Mouse (Mus musculus) limb, embryonic 13.5 days (tissue): Measurements from ENCODE around the gene Olfr813. TPM values are rescaled to one million over a fixed set of nuclear protein-coding genes. Genes with fewer than 3 reads are reported as not detected.
"Not testable (repeated sequence)": the region's sequence is repeated elsewhere in the genome, so short reads cannot be mapped to it uniquely, and the experiment has no call there.

ENCODE experiments used
- ATAC-seq: fragments of 200-750 bp; cut with Nextera tagmentation; 2 replicates; pipeline ENCODE4 v1.8.0; 2017; ENCODE audit warnings: low read depth, moderate number of reproducible peaks, moderate TSS enrichment; ENCODE audit not compliant: low FRiP score
- H3K27ac ChIP-seq: fragments of 300-500 bp; sonication (generic); 2 replicates; pipeline ENCODE4 v1.5.1; 2015; ENCODE audit warnings: inconsistent platforms, mild to moderate bottlenecking, moderate library complexity
- H3K27me3 ChIP-seq: fragments of 300-500 bp; sonication (generic); 2 replicates; pipeline ENCODE4 v1.6.1; 2015; ENCODE audit warnings: mild to moderate bottlenecking, inconsistent platforms
- H3K36me3 ChIP-seq: fragments of 300-500 bp; sonication (generic); 2 replicates; pipeline ENCODE4 v1.6.1; 2015; ENCODE audit warnings: inconsistent platforms, mild to moderate bottlenecking, moderate library complexity
- H3K4me1 ChIP-seq: fragments of 300-500 bp; sonication (generic); 2 replicates; pipeline ENCODE4 v1.6.1; 2015; ENCODE audit warnings: inconsistent platforms
- H3K4me2 ChIP-seq: fragments of 300-500 bp; sonication (generic); replicated peaks from 2 replicates; pipeline ENCODE4 v1.6.1; 2015; ENCODE audit warnings: inconsistent platforms, mild to moderate bottlenecking, moderate library complexity
- H3K4me3 ChIP-seq: fragments of 300-500 bp; sonication (generic); 2 replicates; pipeline ENCODE4 v1.5.1; 2015; ENCODE audit warnings: moderate library complexity, mild to moderate bottlenecking, inconsistent platforms
- H3K9ac ChIP-seq: fragments of 300-500 bp; sonication (generic); 2 replicates; pipeline ENCODE4 v1.6.1; 2015; ENCODE audit warnings: mild to moderate bottlenecking, inconsistent platforms
- H3K9me3 ChIP-seq: fragments of 300-500 bp; sonication (generic); 2 replicates; pipeline ENCODE4 v1.6.1; 2016; ENCODE audit warnings: inconsistent platforms
- WGBS: fragments of 180-500 bp; shearing (Covaris S2); methylation state at CpG from one replicate; pipeline ENCODE4 v1.1.7; 2015; 5-methylcytosine and 5-hydroxymethylcytosine counted together
- polyA plus RNA-seq: library from polyadenylated mRNA; unstranded; fragments of >200 nt; fragmentation: Nextera tagmentation; extraction: Ambion mirVana; gene quantifications from 2 replicates; pipeline ENCODE4 v1.2.1, GENCODE M21; 2015

Gene Olfr813
- not detected in 2 replicates for polyA plus RNA-seq

GRCm38 (mm10) chr10:129855067-129855466 is at the start of gene Olfr813:
Olfr813 (plus strand) TSS chr10:129855367.
- H3K27me3 ChIP-seq: no peaks in the 10 kb centered on the region
- no peak within 1 kb of the TSS for H3K27ac ChIP-seq
- H3K4me3 ChIP-seq: no peak within 1 kb of the TSS
- H3K9me3 ChIP-seq: no peaks in the 10 kb centered on the region
- H3K4me2 ChIP-seq: no peak within 1 kb of the TSS
- no peaks in the 10 kb centered on the region for H3K4me1 ChIP-seq
- H3K36me3 ChIP-seq: no peaks in the 10 kb centered on the region
- no peak for ATAC-seq
- no peak within 1 kb of the TSS for H3K9ac ChIP-seq

- 57% methylated on average over 1 of the region's 1 CpGs for WGBS
- no peak for ATAC-seq
- Histone ChIP-seq H3K36me3 (no peaks in the 10 kb centered on the region), H3K4me1 (no peaks in the 10 kb centered on the region), H3K27ac (no peak within 1 kb of the TSS), H3K4me2 (no peak within 1 kb of the TSS), H3K27me3 (no peaks in the 10 kb centered on the region), H3K9me3 (no peaks in the 10 kb centered on the region), H3K9ac (no peak within 1 kb of the TSS), H3K4me3 (no peak within 1 kb of the TSS)
Measured at GRCm38 (mm10) chr10:129845994-129846393, 9.2 kb upstream of the Olfr813 start, which contains the start of gene Olfr812. Olfr812 (minus strand) TSS chr10:129846094.

GRCm38 (mm10) chr10:129847343-129847742 is 7.8 kb upstream of the Olfr813 start:
- WGBS: 87% methylated on average over 1 of the region's 1 CpGs

GRCm38 (mm10) chr10:129879751-129880150 is 24.6 kb downstream of the Olfr813 start, which contains the start of gene Olfr814:
Olfr814 (minus strand) TSS chr10:129879851.
- not testable (repeated sequence) for ATAC-seq, H3K9ac ChIP-seq, H3K4me3 ChIP-seq, H3K4me1 ChIP-seq, H3K4me2 ChIP-seq, H3K27me3 ChIP-seq, H3K36me3 ChIP-seq, H3K9me3 ChIP-seq, H3K27ac ChIP-seq
- WGBS: 45% methylated on average over 1 of the region's 1 CpGs

More at GRCm38 (mm10) chr10:129847343-129847742, 7.8 kb upstream of the Olfr813 start:
- no peak overlapping the region for H3K4me2 ChIP-seq
- H3K4me3 ChIP-seq: no peak overlapping the region
- H3K36me3 ChIP-seq: no peaks in the 10 kb centered on the region
- H3K9ac ChIP-seq: no peak overlapping the region
- no peaks in the 10 kb centered on the region for H3K9me3 ChIP-seq
- ATAC-seq: no peak
- no peak overlapping the region for H3K27ac ChIP-seq
- no peaks in the 10 kb centered on the region for H3K4me1 ChIP-seq
- no peaks in the 10 kb centered on the region for H3K27me3 ChIP-seq

- H3K4me2 ChIP-seq, H3K9ac ChIP-seq, H3K27ac ChIP-seq, H3K27me3 ChIP-seq, H3K4me3 ChIP-seq, H3K9me3 ChIP-seq, H3K36me3 ChIP-seq, ATAC-seq, H3K4me1 ChIP-seq: not testable (repeated sequence)
- WGBS: 65% methylated on average over 6 of the region's 6 CpGs
Measured at GRCm38 (mm10) chr10:129885496-129885895, 30.3 kb downstream of the Olfr813 start.

GRCm38 (mm10) chr10:129885934-129886333 is 30.8 kb downstream of the Olfr813 start:
- 89% methylated on average over 7 of the region's 7 CpGs for WGBS
- Histone ChIP-seq H3K9me3 (no peaks in the 10 kb centered on the region), H3K9ac (no peak overlapping the region), H3K4me2 (no peak overlapping the region), H3K27ac (no peak overlapping the region), H3K4me1 (no peaks in the 10 kb centered on the region), H3K27me3 (no peaks in the 10 kb centered on the region), H3K36me3 (no peaks in the 10 kb centered on the region), H3K4me3 (no peak overlapping the region)
- ATAC-seq: no peak

- WGBS: 50% methylated on average over 1 of the region's 1 CpGs
- H3K27me3 ChIP-seq, H3K9me3 ChIP-seq, ATAC-seq, H3K9ac ChIP-seq, H3K4me3 ChIP-seq, H3K36me3 ChIP-seq, H3K27ac ChIP-seq, H3K4me1 ChIP-seq, H3K4me2 ChIP-seq: not testable (repeated sequence)
Measured at GRCm38 (mm10) chr10:129905767-129906166, 50.6 kb downstream of the Olfr813 start, which contains the start of gene Olfr815. Olfr815 (minus strand) TSS chr10:129905867.

Other genes starting within 250 kb of the Olfr813 start
- not detected in 2 replicates for gene Olfr796, start 242.8 kb upstream of the Olfr813 start, polyA plus RNA-seq
- not detected in 2 replicates for gene Olfr798, start 227.4 kb upstream of the Olfr813 start, polyA plus RNA-seq
- gene Olfr799, start 217.9 kb upstream of the Olfr813 start, polyA plus RNA-seq: not detected in 2 replicates
- gene Olfr800, start 197.7 kb upstream of the Olfr813 start, polyA plus RNA-seq: not detected in 2 replicates
- gene Olfr801, start 181.5 kb upstream of the Olfr813 start, polyA plus RNA-seq: not detected in 2 replicates
- gene Olfr802, start 167.2 kb upstream of the Olfr813 start, polyA plus RNA-seq: not detected in 2 replicates
- not detected in 2 replicates for gene Olfr803, start 161.1 kb upstream of the Olfr813 start, polyA plus RNA-seq
- not detected in 2 replicates for gene Olfr804, start 152.2 kb upstream of the Olfr813 start, polyA plus RNA-seq
- not detected in 2 replicates for gene Olfr805, start 126.0 kb upstream of the Olfr813 start, polyA plus RNA-seq
- not detected in 2 replicates for gene Olfr806, start 113.4 kb upstream of the Olfr813 start, polyA plus RNA-seq
- gene Olfr807, start 97.6 kb upstream of the Olfr813 start, polyA plus RNA-seq: not detected in 2 replicates
- gene Olfr808, start 89.9 kb upstream of the Olfr813 start, polyA plus RNA-seq: not detected in 2 replicates
- gene Olfr809, start 80.7 kb upstream of the Olfr813 start, polyA plus RNA-seq: not detected in 2 replicates
- gene Olfr810, start 60.5 kb upstream of the Olfr813 start, polyA plus RNA-seq: not detected in 2 replicates
- not detected in 2 replicates for gene Olfr811, start 51.0 kb upstream of the Olfr813 start, polyA plus RNA-seq
- not detected in 2 replicates for gene Olfr812, start 9.3 kb upstream of the Olfr813 start, polyA plus RNA-seq
- not detected in 2 replicates for gene Olfr814, start 24.5 kb downstream of the Olfr813 start, polyA plus RNA-seq
- not detected in 2 replicates for gene Olfr815, start 50.5 kb downstream of the Olfr813 start, polyA plus RNA-seq
- gene Olfr816, start 60.2 kb downstream of the Olfr813 start, polyA plus RNA-seq: not detected in 2 replicates
- not detected in 2 replicates for gene Olfr818, start 93.7 kb downstream of the Olfr813 start, polyA plus RNA-seq
- not detected in 2 replicates for gene Olfr819, start 111.9 kb downstream of the Olfr813 start, polyA plus RNA-seq
- not detected in 2 replicates for gene Olfr247, start 120.8 kb downstream of the Olfr813 start, polyA plus RNA-seq
- not detected in 2 replicates for gene Gm10310, start 129.7 kb downstream of the Olfr813 start, polyA plus RNA-seq
- not detected in 2 replicates for gene Olfr820, start 157.3 kb downstream of the Olfr813 start, polyA plus RNA-seq
- gene Olfr821, start 175.0 kb downstream of the Olfr813 start, polyA plus RNA-seq: not detected in 2 replicates
- not detected in 2 replicates for gene Olfr822, start 215.8 kb downstream of the Olfr813 start, polyA plus RNA-seq